Mouse (Mus musculus): ENCODE measurements at regions not wholly inside any gene's neighbourhood (a gene's known extent, or its start where the extent isn't known, plus 50 kb on each side); places are given as distances from the start of the nearest gene placed in this dataset.

DNA sequence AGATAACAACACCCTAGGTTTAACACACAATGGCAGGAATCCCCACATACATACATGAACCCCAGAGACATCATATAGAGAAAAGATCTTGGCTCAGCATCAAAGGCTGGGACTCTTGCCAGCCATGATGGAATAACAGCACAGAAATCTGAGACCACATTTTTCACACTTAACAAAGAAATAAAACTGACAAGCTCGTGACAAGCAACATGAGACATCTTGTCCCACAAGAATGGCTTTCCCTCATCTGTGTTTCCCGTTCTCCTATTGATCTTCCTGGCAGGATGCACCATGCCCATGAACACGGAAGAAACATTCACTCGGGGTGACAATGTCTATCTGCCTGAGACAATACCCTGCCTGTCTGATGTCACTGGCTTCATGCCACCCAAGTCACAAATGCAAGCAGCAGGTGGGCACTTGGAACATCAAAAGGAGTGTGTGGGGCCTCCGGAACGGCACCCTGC lies 235.0 kb upstream of the Pabpc6 start:
- no peak for DNase-seq

DNA sequence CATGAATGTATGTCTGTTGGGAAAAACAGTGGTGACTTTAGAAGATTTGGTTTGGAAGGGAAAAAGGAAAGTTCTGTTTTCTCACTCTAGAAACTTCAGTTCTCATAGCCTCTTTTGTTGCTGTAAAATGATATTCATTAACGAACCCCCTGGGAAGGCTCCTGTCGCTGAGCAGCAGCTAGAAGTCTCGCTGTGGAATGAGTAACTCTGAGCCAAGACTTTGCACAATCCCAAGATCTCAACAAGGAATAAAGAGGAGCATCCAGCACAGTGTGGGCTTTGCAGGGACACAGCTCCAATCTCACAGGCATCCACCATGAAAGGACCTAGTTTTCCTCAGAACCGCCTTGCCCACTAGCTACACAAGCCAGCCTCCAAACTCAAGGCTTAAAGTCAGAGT lies 233.8 kb upstream of the Pabpc6 start:
- DNase-seq, result no peak

DNA sequence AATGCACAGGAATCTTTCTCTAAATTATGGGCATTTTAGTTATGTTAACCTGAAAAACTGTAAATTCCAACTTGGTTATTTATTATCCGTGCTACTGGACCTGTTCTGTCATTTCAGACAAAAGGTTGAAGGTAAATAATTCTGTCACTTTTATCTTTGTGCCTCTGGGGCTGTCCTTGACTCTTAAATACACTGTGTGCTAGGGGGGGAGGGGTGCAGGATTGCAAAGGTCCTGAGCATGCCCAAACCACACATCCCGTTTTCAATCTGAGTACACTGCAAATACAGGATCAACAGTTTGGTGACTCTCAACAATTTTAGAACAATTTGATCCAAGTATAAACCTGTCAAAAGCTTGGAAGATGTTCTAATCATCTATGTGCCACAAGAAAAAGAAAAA lies 227.4 kb upstream of the Pabpc6 start:
- no peak for DNase-seq

DNA sequence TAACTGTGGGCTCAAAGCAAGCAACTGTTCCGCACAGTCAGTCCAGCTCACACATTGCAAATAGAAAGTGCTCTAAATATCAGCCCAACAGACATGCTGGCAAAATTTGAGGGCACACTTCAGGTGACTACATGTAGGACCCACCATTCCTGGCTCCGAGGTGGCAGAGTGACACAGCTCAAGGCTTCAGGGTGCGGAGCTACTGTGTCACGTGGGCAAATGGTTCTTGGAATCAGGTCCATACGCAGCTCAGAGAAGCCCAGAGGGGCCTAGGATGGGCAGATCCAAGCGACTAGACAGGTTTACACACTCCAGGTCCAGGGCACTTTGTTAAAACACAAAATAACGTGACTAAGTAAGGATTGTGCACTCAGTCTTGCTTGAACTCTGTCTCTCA lies 226.2 kb upstream of the Pabpc6 start:
- no peak for DNase-seq

DNA sequence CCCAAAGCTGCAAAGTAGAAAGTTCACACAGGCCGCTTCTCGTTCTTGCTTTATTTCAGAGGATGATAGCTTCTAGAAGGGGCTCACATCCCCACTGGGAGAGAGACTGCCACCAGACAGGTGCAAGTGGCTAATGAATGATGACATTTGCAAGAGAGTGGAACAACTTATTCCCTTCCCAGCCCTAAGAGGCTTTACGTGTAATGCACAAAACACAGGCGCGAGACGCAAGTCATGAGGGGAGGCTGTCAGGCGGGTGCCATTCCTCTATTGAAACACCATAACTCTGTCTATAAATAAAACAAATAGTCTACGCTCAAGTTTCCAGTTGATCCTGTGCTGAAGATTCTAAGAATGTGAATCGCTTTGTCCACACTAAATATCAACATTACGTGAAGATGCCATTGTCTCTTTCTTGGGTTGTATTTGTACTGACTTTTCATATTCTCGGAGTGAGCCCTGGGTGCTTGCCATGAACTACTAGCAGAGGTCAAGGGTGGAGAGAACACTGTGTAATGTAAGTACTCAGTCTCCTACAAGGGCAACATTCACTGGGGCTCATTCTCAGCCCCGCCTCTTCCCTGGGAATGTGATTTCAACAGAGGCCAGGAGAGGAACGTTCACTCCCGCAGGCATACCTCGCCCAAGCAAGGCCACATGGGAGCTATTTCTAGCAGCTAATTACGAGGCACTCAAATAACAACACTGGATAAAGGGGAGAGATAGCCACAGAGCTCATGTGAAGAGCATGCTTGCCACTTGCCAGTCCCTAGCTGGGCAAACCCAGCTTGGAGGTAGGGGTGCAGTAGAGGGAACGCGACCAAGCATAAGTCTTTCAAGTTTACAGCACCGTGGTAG lies 225.5 kb upstream of the Pabpc6 start:
- no peak for DNase-seq

DNA sequence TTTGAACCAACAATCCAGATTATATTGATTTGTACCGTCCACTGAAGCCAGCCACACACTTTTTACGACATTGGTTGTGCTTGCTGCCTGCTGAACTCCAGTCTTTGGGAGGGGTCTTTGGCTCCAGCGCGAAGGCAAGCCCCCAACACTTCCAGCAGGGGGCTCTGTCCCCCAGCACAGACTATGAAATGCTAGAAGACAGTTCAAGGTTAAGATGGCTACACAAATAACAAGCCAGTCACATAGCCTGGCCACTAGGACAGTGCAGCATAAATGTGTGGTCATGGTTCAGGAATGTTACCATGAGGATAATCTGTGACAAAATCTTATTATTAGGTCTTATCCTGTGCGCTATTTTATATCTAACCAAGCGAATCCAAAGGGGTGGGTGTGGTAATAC lies 224.4 kb upstream of the Pabpc6 start:
- DNase-seq, result no peak

DNA sequence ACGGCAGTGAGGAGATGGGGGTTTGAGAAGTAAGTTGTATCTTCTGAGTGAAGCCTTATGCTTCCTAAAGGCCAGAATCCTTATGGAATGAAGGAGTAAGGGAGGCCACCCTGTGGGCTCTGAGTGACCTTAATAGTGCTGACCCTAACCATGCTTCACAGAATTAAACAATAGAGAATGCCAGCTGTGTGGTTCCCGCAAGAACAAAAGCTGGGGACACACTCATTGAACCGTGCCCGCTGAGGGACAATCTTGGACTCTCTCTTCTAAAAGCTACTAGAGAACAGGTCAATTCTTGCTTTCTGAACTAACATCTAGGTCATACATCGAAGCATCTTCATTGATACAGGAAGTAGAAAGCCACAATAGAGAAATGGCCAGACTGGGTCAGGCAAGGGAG lies 223.3 kb upstream of the Pabpc6 start:
- DNase-seq, result no peak

DNA sequence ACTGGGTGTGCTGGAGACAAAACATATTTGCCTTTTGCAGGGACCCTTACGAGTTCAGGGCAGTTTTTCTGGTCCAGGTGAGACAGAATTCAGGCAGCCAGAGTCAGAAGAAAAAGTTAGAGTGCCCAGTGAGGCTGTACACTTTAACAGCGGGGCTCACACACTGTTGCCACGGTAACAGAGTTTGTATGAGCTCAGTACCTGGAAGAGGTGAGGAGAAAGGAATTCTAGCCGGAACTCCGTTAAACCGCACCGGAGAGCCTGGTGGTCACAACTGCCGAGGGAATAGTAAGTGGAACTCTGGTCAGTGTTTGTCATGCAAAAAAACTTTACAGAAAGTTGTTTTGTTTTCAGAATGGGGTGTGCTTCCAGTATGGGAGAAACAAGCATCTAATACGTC lies 222.6 kb upstream of the Pabpc6 start:
- DNase-seq, result no peak

DNA sequence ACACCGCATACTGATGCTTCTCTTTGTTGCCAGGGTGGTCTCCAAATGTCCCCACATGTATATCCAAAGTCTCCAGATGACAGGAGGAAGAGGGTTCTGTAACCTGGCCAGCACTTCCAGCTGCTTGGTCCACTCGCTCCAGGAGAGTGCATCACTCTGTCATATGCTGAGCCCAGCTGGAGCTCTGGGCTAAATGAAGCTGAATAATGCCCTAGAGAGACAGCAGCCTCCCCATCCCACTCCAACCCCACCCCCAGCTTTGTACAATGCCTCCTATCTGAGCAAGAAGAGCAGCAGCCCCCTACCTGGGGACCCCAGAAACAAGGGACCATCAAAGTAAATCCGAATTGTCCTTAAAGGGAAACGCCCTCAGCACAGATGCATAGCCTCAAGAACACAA lies 219.0 kb upstream of the Pabpc6 start:
- no peak for DNase-seq

DNA sequence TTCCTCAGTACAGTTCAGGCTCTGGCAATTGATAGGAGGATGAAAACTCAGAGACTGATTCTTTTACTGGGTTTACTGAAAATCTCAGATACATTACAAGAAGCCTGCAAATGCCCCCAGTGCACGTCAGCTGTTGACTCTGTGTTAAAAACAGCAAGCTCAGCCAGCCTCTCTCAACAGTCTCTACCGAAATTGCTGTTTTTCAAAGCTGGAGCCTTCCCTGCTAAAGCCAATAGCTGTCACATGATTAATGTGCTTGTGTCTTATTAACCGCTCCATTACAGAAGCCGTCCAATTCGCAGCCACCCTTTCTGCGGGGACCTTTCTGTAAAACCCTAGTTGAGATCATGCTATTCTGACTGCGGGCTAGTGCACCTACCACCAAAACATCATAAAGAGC lies 215.6 kb upstream of the Pabpc6 start:
- DNase-seq, result no peak

DNA sequence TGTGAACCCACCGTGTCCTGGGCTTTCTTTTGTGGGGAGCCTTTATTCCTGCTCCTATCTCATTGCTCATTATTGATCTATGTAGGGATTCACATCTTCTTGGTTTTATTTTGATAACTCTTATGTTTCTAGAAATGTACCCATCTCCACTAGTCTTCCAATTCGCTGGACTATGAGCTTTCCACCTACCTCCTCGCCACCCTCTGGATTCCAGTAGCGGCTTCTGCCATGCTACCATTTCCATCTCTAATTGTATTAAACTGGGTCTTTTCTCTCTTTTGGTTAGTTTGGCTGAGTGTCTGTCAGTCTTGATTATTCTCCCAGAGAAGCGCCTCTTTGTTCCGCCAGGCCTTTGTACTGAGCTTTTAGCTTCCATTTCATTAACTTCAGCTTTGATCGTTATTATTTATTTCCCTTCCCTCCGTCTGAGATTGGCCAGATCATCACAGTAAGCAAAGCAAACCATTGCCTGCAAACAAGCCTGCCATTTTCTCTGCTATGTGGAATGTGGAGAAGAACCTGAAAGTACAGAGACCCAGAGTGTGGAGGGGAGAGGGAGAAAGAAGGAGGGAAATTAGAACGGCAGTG lies 213.2 kb upstream of the Pabpc6 start:
- no peak for DNase-seq

DNA sequence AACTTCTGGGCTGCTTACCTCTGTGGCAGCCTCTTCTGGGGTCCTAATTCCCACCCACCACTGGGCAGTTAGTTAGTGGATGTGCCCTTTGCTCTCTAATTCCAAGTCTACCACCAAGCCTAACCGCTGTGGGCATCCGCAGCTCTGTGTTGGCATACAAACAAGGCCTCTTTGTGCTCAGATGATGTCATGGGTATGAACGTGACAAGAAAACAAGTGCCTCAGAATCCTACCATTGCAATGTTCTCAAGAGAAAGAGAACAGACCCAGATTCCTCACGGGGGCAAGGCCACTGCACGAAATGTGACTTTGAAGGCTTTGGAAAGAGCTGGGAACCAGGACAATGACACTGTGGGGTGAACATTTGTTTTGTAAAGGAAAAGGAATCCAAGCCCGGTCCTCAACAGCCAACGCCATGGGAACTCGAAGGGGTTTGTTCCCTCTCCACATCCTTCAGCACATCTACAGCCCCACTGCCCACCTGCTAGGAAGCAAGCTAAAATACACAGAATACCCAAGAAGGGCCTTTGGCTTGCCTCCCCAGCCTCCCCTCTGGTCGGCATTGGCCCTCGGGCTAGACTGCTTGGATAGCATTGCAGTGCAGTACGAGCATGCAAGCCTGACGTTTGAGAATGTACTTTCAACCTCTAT lies 210.2 kb upstream of the Pabpc6 start:
- no peak for DNase-seq

DNA sequence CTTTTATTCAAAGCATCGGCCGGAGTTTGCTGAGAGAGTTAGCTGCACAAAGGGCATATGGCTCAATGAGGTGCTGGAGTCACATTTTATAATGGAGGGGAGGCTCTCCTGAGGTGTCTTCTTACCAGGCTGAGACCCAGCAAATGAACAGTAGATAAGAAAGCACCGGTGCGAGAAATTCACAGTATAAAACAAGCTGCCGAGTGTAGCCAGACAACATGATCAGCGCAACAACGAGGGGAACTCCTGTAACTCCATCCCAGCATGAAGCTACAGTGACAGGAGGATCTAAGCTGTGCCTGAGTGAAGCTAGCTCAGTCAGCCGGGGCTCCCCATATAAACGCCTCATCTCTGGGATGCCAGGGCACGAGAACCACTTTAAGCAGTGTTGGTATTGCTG lies 204.2 kb upstream of the Pabpc6 start:
- no peak for DNase-seq

DNA sequence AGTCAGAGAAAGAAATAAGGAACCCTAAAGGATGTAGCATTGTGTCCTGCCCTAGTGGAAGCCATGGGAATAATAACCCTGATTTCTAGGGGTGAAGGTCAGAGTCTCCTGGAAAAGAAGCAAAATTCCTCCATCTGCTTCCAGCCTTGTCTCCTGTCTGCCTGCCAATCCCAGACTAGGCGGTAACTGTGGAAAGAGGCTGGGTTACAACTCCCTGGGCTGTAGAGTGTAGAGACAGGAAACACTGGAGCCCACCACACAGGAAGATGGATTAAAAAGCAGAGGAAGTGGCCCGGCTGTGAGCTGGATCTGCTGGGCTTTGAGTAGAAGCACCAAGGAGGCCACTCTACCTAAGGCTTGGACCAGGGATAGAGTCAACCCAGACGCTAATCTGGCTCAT lies 200.7 kb upstream of the Pabpc6 start:
- DNase-seq, result no peak

DNA sequence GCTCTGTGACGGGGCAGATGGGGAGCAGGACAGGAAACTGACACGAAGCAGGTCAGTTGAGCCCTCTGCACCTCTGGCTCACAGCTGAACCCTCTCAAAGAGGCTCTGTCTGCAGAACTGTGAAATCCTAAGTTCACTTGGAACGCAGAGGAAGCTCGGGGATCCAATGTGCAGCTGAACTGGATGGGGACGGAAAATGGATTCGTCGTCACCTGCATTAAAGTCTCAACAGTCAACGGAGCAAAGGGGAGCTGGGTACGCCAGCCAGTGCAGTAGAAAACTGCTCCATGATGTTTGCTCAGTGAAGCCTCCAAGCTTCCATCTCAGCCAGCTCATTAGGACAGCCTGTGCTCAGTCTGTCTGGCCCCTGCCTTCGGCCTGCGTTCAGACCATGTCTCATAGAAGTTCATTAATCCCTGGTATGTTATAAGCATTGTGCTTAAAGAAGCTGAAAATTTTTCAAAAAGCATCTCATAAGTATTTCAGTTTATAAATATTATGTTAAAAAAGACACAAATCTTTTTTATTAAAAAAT lies 199.3 kb upstream of the Pabpc6 start:
- DNase-seq, result no peak

DNA sequence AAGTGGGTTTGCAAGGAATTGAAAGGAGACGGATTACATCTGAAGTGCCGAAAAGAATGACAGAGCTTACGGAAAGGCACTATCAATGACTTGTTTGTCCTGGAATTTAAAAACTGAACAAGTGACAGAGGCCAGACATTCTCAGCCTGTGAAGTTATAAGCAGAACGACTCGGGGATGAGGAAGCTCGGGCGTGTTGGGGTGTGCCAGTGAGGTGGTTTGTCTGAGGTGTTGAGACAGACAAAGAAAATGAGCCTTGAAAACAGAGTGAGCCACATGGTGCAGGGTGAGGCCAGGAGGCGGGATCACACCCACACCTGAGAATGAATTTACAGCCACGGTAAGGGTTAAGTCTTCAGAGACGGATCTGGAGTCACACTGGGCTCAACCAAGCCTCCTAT lies 194.7 kb upstream of the Pabpc6 start:
- no peak for DNase-seq

DNA sequence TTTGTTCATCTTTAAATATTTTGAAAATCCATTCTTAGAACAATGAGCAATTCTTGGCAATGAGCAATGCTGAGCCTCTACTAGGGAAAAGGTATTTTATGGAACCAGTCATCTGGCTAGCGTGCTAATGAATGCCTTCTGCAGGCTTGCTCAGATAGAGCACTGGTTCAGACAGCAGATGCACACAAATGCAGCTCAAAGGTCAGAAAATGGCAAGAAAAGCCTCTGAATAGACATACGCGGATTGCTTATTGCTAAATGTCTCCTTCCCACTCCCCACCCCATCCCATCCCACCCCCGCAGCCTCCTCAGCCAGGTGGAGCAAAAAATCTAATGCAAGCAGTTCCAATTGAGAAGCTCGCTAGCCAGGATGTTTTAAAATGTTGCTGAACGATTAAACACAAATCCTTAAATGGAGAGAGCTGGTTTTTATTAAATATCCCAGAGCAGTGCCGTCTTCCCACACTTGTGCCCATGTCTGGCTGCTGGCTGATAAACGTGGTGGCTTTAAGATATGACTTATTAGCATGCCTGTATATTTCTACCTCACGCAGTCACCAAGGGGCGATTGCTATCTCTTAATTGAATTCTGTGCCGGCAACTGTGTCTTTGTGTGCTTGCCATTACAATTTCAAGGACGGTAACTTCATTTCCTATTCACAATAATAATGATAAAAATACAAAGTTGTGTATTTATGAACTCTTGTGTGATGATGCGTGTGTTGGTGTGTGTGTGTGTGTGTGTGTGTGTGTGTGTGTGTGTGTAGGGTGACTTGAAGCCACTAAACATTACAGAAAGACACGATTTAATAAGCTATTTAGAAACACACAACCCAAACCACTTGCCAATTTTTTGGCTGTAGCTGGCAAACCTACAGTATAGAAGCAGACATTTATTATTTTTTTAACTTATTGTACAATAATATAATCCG lies 192.7 kb upstream of the Pabpc6 start:
- DNase-seq, result peak; percentile 35

DNA sequence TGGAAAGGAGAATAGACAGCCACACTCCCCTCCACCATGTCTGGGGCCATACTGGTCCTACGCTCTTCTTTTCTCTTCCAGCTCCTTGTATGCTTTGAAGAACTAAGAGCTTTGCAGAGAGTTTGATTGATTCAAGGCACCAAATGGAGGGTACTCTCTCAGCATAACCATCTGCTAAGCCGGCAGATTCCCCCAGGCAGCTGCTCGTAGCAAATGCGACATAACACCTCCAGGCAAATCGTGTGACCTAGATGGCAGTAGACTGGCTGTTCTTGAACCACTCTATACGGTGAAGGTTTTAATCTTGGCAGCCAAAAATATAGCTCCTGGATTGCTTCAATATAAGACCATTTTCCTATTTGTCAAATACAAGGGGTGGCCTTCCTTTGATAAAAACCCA lies 191.8 kb upstream of the Pabpc6 start:
- no peak for DNase-seq

DNA sequence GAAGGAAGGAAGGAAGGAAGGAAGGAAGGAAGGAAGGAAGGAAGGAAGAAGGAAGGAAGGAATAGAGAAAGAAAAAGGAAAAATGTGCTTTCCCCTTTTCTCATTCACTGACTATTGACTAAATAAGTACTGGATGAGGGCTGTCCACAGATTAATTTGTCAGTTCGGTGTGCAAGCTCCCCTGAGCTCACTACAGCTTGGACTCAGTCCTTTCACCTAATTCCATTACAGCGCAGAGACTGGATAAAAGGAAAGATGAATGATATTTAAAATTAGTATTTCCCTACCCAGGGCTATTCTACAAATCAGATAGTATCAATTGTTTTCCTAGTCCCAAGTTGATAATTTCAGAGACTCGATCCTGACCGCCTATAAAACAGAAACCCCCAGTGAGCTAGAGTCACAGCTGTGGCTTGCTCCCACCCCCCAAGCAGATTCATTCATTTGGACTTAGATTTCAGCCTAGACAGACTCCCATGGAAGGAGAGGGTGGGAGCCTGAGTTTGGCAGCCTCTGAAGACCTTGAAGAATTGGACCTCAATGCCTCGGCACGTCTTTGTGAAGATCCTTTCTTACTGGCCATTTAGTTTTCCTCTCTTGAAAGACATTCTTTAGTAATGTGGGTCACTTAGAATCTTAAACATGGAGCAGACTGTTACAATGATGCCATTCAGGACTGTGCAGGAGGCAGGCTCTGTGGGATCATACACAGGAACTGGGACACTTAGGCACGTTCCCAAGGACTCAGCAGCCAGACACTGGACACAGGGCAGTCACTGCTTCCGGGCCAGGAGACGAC lies 179.2 kb upstream of the Pabpc6 start:
- no peak for DNase-seq

DNA sequence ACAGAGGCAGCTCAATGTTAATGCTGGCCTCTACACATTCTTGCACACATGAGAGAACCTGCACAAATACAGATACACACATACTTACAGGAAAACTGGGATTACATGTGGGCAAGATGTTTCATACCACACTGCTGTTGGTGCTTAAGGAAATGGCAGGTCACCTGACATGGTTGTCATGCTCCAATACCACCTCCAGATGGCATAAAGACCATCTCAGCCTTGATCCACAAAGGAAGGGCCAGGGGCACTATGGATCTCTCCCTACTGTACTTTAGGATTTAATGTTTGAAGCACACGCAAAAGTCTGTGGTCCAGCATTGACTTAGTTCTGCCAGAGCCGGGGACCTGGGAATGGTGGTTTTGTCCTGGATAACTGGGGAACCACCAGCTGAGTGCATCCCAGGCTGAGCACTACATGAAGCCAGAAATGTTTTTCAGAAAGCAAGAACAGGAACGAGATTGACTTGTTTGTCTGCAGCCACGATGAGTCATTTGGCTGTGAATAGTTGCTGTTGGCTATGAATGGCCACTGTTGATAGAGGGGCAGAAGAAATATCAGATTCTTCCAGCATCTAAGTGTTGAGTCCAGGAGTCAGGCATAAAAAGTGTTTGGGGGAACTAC lies 176.0 kb upstream of the Pabpc6 start:
- DNase-seq, result no peak

DNA sequence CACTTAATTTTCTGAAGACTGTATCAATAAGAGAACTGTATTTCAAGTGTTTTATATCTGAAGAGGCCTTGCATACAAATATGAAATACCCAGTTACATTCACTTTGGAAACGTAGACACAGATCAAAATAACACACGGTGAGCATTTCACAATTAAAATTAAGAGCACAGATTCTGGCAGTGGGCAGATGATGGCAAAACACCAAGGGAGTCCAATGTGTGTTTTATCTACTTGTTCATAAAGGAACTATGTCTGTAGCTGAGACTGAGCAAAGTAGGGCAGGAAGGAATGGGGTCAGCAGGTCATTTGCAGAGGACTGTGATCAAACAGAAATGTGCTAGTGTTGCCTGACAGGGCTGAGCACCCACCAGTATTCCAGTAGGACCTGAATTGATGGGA lies 171.6 kb upstream of the Pabpc6 start:
- DNase-seq, result no peak

DNA sequence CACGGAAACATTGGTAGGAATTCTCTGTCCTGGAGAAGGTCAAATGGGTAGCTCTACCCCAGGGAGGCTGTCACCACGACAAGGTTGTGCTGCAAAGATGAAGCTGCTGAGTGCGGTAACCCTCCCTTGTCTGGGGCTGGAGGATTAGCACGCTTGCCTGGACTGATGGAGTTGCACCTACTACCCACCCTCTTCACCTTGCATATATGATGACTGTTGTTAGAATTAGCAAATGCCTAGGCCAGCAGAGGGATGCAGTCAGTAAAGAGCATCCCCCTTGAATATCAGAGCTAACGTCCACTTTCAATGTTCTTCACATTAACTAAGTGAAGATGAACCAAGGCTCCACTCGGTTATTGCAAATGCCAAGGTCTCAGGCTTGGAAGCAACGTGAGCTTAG lies 169.7 kb upstream of the Pabpc6 start:
- DNase-seq, result no peak

All from right cerebral cortex, postnatal 25 days (tissue).